Mouse (Mus musculus) T-helper 2 cell (primary cell): Measurements from ENCODE around the gene Sufu.

Experiments used
- in situ Hi-C: fragments of 300-600 bp; cut with MboI, MseI; formaldehyde crosslinking; loops from one replicate; pipeline ENCODE4 v1.15.1; 2025; ENCODE audit warnings: high pct_unique_total_duplicates

Sufu gene

GRCm38 (mm10) chr19:46392018-46392417 lies 4.7 kb upstream of the Sufu start:
- in situ Hi-C loops: no loop called here

DNA sequence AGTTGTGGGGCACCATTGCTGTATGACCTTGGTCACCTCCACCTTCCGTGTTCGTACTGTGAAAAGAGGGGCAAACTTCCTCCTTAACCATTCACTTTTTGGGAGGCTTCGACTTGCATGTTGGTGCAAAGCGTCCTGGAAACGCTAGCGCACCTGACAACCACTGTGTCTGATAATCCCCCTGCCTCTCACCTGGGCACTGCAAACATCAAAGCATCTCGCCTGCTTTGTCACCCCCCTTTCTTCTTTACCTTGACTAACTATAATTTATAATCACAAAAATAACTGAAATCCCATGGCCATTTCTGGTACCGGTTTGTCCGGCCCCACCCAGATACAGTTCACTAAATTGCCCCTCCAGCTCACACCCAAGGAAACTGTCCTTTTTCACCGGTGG lies 2.0 kb upstream of the Sufu start:
- in situ Hi-C loops: no loop called here

- in situ Hi-C loops: no loop called here
Observed at GRCm38 (mm10) chr19:46395109-46396009, 1.3 kb upstream of the Sufu start, which contains the start of gene Actr1a. TSS of gene Actr1a (minus strand) at chr19:46395748.

DNA sequence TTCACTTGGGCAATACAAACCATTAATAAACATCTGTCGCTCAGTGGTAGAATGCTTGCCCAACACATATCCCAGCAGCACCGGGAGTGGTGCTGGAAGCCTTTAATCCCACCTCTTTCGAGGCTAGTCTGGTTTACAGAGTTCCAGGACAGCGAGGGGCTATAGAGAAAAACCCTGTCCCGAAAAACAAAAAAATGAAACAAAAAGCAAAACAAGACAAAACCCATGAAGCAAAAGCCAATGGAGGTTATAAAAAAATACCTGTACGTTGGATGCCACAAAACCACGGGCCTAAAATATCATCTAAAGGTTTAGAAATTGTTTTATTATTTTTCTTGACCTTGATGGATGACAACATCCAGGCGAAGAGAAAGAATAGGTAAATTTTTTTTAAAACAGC lies 587 bp upstream of the Sufu start:
- in situ Hi-C loops: no loop called here

GRCm38 (mm10) chr19:46397436-46398001 lies 823 bp downstream of the Sufu start:
- in situ Hi-C loops: no loop called here

DNA sequence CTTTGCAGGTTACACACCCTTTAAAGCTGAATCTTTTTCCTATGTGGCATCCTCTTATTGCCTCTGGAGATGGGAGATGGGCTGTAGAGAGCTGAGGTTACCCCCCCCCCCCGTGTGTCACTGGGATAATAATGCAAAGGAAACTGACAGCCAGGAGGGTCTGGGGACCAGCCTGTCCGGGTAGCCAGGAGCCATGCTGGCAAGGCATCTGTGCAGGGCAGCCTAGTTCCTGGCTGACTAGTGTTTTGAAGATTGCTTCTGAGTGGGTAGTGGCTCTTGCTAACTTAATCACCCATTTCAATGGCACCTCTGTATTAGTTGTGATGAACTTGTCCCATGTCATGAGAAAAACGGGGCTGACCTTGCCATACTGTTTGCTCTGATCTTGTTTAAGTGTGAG lies 1.7 kb downstream of the Sufu start:
- in situ Hi-C loops: no loop called here

DNA sequence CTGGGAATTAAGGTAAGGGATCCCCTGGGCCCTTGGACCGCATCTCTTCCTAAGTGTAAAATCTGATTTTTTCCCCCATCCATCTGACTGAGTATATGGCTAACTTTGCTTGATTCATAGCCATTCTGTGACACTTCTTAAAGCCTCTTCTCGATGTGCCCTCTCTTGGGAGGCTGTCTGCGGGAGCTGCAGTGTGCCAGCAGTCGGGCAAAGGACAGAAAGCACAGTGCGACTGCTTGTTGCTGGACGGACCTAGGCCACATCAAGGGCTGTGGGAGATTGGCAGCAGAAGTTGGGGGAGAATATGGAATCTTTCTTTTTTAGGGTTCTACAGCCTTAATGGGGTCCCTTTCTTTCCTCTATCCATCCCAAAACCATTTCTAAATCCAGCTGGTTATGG lies 2.7 kb downstream of the Sufu start:
- in situ Hi-C loops: no loop called here

- in situ Hi-C loops: no loop called here
Observed at GRCm38 (mm10) chr19:46399886-46400285, 3.2 kb downstream of the Sufu start.

GRCm38 (mm10) chr19:46400558-46400957 lies 3.9 kb downstream of the Sufu start:
- in situ Hi-C loops: no loop called here

GRCm38 (mm10) chr19:46404030-46404429 lies 7.3 kb downstream of the Sufu start:
- in situ Hi-C loops: no loop called here

DNA sequence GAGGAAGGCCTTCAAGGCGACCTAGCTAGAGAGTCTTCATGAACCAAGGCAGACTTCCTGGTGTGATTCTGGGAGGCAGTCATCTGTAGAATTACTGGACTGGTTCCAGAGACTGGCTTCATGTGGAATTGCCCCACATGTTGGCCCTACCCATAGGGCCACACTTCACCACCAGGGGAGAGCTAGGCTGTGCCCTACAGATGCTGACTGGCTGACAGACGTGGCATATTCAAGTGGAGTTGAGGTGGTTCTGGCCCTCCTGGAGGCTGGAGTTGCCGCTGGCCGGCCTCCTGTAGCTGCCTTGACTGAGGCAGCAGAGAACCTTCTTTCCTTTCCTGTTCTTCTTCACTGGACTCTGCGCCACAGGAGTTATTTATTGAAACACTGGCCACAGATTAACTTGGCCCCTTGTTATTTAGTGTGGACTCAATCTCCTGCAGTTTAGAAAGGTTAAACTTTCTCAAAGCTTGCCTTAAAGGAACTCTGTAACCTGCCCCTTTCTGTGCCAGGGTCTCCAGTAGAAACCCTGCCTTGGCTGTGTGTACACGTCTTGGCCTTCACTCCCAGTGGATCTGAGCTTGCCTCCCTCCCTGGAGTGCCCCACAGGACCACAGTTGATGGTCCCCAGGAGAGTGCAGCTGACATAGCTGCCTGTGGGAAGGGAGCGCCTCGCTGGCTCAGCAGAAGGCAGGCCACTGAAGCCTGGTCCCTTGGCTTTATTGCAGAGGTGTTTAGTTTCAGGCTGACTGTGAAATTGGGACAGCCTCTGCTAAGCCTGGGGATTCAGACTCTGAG lies 10.1 kb downstream of the Sufu start:
- in situ Hi-C loops: no loop called here

- in situ Hi-C loops: no loop called here
Observed at GRCm38 (mm10) chr19:46409506-46409905, 12.8 kb downstream of the Sufu start.

DNA sequence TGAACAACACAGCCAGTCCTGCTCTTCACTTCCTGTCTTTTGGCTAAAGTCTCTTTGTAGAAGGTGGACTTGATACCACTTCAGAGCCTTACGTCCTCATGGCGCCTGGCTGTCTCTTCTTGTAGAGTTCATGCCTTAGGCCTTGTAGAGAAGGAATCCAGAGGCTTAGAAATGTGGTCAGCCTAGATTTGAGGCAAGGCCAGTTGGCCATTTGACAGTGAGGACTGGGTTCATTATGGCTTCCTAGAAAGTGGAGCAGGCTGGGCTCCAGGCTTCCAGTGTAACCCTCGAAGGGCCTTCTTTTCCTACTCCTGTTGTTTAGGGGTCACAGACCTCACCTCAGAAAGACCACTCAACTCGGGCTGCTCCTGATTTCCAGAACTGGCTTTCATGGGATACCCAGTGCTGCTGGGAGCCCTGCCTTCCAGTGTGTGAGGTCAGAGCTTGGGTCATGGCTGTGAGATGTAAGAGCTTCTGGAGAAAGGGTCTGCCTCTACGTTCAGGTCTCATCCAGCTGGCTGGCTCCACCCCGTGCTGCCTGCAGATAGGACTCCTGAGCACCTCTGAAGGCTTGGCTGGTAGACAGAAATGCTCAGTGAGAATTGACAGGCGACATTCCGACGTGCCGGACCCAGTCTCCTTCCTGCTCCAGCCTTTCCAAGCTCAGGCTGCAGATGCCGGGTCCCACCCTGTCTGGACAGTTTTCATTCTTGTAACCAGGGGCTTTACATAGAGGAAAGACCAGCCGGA lies 15.5 kb downstream of the Sufu start:
- in situ Hi-C loops: no loop called here

DNA sequence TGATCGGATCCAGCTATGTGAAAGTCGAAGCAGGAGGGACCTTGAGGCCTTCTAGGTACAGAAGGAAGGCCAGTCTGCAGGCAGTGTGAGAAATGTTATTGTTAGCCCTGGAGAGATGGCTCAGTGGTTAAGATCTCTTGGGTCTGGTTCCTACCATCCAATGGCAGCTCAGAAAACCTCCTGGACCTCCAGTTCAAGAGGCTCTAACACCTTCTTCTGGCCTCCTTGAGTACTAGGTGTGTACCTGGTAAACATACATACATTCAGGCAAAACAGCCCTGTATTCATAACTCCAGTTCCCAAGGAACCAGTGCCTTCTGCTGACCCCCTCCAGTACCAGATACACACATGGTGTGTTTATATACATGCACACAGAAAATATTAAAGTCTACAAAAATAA lies 17.3 kb downstream of the Sufu start:
- in situ Hi-C loops: no loop called here

DNA sequence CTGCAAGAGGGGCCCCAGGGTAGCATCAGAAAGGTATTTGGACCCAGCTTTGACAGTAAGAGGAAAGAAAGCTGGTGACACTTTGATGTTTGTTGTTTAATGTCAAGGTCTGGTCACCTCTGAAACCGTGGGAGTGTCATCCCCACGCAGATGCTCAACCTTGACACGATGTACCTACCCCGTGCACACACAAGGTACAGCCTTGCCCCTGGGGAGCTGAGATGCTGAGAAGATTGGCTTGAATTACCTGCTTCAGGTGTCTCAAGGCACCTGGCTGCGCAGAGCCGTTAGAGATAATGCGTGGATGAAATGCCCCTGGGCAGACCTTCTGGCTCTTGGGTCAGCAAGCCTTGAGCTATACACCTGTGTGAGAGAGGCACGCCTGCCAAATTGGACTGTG lies 17.8 kb downstream of the Sufu start:
- in situ Hi-C loops: no loop called here

- in situ Hi-C loops: no loop called here
Observed at GRCm38 (mm10) chr19:46416276-46416675, 19.6 kb downstream of the Sufu start.

DNA sequence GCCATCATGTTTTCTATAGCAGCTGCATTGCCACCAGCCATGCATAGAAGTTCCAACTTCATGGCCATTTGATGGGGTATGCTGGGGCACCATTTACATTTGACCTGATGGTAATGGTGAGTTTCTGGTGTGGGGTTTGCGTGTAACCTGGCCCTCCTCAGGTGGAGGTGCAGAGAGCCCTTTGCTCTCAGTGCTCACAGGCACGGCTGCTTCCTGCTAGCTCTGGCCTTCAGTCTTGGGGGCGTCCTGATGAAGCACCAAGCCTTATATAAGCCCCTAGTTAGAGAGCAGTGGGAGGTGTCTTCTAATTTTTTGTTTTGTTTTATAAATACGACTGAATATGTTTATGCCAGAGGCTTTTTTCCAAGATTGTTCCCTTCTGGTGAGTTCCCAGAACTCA lies 21.4 kb downstream of the Sufu start:
- in situ Hi-C loops: no loop called here

DNA sequence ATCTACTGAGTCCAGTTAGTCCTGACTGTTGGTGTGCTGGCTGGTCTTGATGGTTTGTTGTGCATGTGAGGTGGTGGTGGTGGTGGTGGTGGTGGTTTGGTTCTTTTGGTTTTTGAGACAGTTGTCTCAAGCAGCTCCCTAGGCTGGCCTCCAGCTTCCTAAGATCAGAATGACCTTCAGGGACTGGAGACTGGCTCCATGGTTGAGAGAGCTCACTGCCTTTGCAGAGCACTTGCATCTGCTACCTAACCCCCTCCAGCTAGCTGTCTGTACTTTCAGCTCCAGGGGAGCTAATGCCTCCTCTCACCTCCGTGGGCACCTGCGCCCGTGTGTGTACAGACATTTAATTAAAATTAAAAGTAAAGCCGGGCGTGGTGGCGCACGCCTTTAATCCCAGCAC lies 23.7 kb downstream of the Sufu start:
- in situ Hi-C loops: loop anchor here (10.0 kb wide), 1 partner anchor 56 kb away; no protein-coding TSS in a partner anchor

DNA sequence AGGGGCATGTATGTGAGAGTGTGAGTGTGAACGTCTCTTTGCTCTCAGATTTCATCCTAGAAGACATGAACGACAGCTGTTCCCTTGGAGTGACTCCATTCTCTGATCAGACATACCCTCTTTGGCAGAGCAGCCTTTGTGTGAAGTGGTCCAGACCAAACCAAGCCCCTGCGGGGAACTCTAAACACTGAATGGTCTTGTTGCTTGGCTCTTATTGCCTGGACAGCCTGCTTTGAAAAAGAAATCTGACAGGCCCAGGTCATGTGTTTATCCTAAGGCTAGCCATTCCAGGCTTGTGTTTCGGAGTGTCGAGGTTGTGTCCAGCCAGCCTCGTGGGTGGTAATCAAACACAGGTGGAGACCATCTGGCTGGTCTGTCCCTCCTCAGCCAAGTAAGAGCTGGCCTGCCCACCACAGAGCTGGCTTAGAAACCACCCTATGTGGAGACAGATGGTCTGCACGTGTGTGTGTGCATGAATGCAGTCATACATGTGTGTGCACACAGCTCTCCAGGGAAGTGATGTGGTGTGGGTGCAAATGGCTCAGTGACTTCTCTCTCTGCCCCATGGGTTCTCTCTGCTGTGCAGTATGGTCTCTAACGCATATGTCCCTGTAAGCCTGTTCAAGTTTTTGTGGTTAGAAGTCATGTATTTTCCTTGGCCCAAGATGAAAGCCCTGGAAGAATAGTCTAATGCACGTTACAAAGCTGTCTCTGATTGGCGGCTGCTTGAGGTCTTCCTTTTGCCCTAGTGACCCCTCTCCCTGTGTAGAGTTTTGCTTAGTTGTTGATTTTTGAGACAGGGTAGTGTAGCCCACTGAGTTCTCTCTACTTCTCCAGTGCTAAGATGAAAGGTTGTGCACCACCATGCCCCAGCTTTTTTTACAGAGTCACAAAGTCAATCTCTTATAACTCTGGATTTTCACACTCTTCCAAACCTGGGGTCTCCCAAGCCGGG lies 26.0 kb downstream of the Sufu start:
- in situ Hi-C loops: loop anchor here (10.0 kb wide), 1 partner anchor 58 kb away; no protein-coding TSS in a partner anchor

- in situ Hi-C loops: loop anchor here (10.0 kb wide), 1 partner anchor 60 kb away; no protein-coding TSS in a partner anchor
Observed at GRCm38 (mm10) chr19:46425266-46425665, 28.6 kb downstream of the Sufu start.
